Mouse (Mus musculus) hindbrain, embryonic 15.5 days (tissue): ENCODE measurements around the gene Cldn34c3. TPM values are rescaled to one million over a fixed set of nuclear protein-coding genes. Genes with fewer than 3 reads are reported as not detected.
"Not testable (repeated sequence)": the region's sequence is repeated elsewhere in the genome, so short reads cannot be mapped to it uniquely, and the experiment has no call there.

Experiments used
- ATAC-seq: fragments of 200-750 bp; cut with Nextera tagmentation; 2 replicates; pipeline ENCODE4 v1.8.0; 2017; ENCODE audit warnings: low read depth, moderate number of reproducible peaks, moderate TSS enrichment; ENCODE audit not compliant: low FRiP score
- H3K27ac ChIP-seq: fragments of 300-500 bp; sonication (generic); replicated peaks from 2 replicates; pipeline ENCODE4 v1.5.1; 2015; ENCODE audit warnings: mild to moderate bottlenecking, inconsistent platforms
- H3K27me3 ChIP-seq: fragments of 300-500 bp; sonication (generic); 2 replicates; pipeline ENCODE4 v1.6.1; 2015; ENCODE audit warnings: control low read depth, inconsistent platforms
- H3K36me3 ChIP-seq: fragments of 300-500 bp; sonication (generic); 2 replicates; pipeline ENCODE4 v1.6.1; 2015; ENCODE audit warnings: control low read depth, inconsistent platforms
- H3K4me1 ChIP-seq: fragments of 300-500 bp; sonication (generic); replicated peaks from 2 replicates; pipeline ENCODE4 v1.6.1; 2015; ENCODE audit warnings: control low read depth, inconsistent platforms
- H3K4me2 ChIP-seq: fragments of 300-500 bp; sonication (generic); 2 replicates; pipeline ENCODE4 v1.6.1; 2015; ENCODE audit warnings: moderate library complexity, mild to moderate bottlenecking, inconsistent platforms
- H3K4me3 ChIP-seq: fragments of 300-500 bp; sonication (generic); 2 replicates; pipeline ENCODE4 v1.5.1; 2015; ENCODE audit warnings: mild to moderate bottlenecking, inconsistent platforms
- H3K9ac ChIP-seq: fragments of 300-500 bp; sonication (generic); 2 replicates; pipeline ENCODE4 v1.6.1; 2015; ENCODE audit warnings: inconsistent platforms
- H3K9me3 ChIP-seq: fragments of 300-500 bp; sonication (generic); 2 replicates; pipeline ENCODE4 v1.6.1; 2016; ENCODE audit warnings: control low read depth, inconsistent platforms
- polyA plus RNA-seq: library from polyadenylated mRNA; unstranded; fragments of >200 nt; fragmentation: Nextera tagmentation; extraction: Ambion mirVana; gene quantifications from 2 replicates; pipeline ENCODE4 v1.2.1, GENCODE M21; 2015

The Cldn34c3 gene
- polyA plus RNA-seq = not detected in 2 replicates

- H3K9me3 ChIP-seq, ATAC-seq, H3K27me3 ChIP-seq, H3K27ac ChIP-seq, H3K36me3 ChIP-seq, H3K4me1 ChIP-seq, H3K9ac ChIP-seq, H3K4me3 ChIP-seq, H3K4me2 ChIP-seq: not testable (repeated sequence)
These were observed at the start of gene Cldn34c3 for GRCm38 (mm10) chrX:123793365-123793764. TSS of gene Cldn34c3 (plus strand) at chrX:123793665.

Other genes with a start within 250 kb of the Cldn34c3 start
- gene Cldn34c2, start 212.0 kb upstream of the Cldn34c3 start, polyA plus RNA-seq = not detected in 2 replicates
- gene Gm17467, start 88.9 kb upstream of the Cldn34c3 start, polyA plus RNA-seq = not detected in 2 replicates